Mouse (Mus musculus) bone marrow macrophage, adult 2 months (primary cell): ENCODE results near the gene Slc9a3r2. TPM values are rescaled to one million over a fixed set of nuclear protein-coding genes. Genes with fewer than 3 reads are reported as not detected.

Experiments used
- H3K27ac ChIP-seq: 2 replicates; pipeline ENCODE4 v1.5.1; 2012; ENCODE audit warnings: low read depth, low read length; ENCODE audit not compliant: insufficient read depth
- H3K4me1 ChIP-seq: 2 replicates; pipeline ENCODE4 v1.6.1; 2012; ENCODE audit warnings: low read length; ENCODE audit not compliant: control insufficient read depth, insufficient read depth
- H3K4me3 ChIP-seq: 2 replicates; pipeline ENCODE4 v1.5.1; 2012; ENCODE audit warnings: mild to moderate bottlenecking, low read length, moderate library complexity; ENCODE audit not compliant: insufficient read depth
- CTCF ChIP-seq: IDR thresholded peaks from 2 replicates; pipeline ENCODE4 v1.5.1; 2012; ENCODE audit warnings: low read depth, mild to moderate bottlenecking, low read length, moderate library complexity
- POLR2A ChIP-seq: IDR thresholded peaks from 2 replicates; pipeline ENCODE4 v1.6.1; 2012; ENCODE audit warnings: mild to moderate bottlenecking, low read depth, low read length, borderline replicate concordance
- polyA plus RNA-seq: library from polyadenylated mRNA; stranded (reverse); fragments of >200 nt; gene quantifications from 2 replicates; pipeline ENCODE4 v1.2.4, GENCODE M21; 2012; ENCODE audit not compliant: missing spikeins, insufficient read depth, insufficient read length

Slc9a3r2 gene
- polyA plus RNA-seq, 1 experiment: 0.98 TPM

DNA sequence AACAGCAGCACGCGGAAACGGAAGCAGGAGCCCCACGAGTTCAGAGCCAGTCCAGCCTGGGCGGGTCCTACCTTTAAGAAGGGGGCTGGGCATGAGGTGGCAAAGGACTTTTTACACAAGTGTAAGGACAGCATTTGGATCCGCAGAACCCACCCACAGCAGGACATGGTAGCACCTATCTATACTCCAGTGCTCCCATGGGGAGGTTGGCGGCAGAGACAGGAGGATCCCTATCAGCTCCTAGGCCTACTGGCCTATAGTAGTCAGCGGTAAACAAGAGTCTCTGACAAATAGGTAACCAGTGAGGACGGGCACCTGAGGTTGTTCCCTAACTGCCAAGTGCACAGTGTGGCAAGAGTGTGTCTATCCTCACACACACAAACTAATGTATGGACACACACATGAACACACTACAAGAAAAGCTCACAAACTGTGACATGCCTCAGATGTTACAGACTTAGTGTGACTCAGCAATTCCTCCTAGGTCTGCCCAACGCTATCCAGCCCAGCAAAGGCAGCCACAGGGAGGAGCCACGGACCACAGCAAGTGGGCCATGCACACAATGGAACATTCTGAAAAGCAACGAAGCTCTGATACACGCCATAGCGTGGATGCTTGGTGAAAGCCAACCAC lies 32.4 kb downstream of the Slc9a3r2 start:
- no peak overlapping the region for H3K4me3 ChIP-seq
- peaks cover 5% of the 10 kb centered on the region; the same call in 1 of the 2 replicates for H3K4me1 ChIP-seq

DNA sequence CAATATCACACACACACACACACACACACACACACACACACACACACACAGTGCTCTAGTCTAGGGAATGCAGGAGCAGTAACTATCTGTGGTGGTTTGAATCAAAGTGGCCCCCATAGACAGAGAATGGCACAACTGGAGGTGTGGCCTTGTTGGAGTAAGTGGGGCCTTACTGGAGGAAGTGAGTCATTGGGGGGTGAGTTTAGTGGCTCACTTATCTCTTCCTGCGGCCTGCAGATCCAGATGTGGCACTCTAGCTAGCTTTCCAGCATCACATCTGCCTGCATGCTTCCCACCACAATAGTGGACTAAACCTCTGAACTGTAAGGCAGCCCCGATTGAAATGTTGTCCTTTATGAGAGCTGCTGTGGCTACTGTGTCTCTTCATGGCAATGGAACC lies 39.4 kb downstream of the Slc9a3r2 start:
- TF ChIP-seq POLR2A (no peak), CTCF (no peak)
- Histone ChIP-seq H3K4me1 (peaks cover 10% of the 10 kb centered on the region), H3K4me3 (no peak overlapping the region), H3K27ac (no peak overlapping the region)

More for the DNA sequence above, 32.4 kb downstream of the Slc9a3r2 start:
- H3K27ac ChIP-seq: no peak overlapping the region
- TF ChIP-seq CTCF: no peak
- no peak for TF ChIP-seq POLR2A

DNA sequence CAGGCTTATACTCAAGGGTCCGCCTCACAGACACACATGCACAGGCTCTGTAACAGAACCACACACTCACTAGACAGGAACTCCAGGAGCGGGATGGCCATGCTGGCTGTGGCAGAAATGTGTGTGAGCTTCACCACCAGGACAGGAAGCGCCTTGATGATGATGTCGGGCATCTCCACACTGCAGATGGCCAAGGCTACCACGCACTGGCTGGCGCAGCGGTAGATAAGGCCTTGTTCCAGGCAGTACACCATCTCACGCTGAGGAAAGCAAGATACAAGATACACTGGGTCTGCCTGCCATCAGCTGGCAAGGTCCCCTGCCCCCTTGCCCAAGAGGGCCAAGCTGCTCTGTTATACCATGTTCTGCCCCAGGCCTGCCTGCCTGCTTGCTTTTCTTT lies 41.3 kb downstream of the Slc9a3r2 start:
- Histone ChIP-seq H3K4me1 (peaks cover 23% of the 10 kb centered on the region), H3K27ac (no peak overlapping the region), H3K4me3 (no peak overlapping the region)
- no peak for TF ChIP-seq CTCF
- TF ChIP-seq POLR2A: no peak

DNA sequence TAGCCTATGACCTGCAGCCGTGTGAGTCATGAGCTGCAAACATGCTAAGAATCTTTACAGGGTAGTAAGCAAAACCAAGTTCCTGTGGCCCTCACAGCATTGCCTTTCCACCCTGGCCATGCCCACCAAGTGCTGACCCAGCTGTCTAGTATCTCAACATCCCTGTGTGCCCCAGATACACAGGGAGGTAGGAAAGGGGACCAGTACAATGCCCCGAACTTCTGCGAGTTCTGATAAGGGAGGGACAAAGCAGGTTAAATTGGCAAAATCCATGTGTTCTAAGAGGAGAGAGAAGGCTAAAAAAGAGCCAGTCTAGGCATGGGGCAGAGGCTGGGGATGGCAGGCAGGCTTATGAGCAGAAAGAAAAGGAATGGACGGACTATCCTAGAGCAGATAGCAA lies 41.8 kb downstream of the Slc9a3r2 start:
- no peak overlapping the region for H3K4me3 ChIP-seq
- TF ChIP-seq CTCF (no peak), POLR2A (no peak)
- peaks cover 24% of the 10 kb centered on the region for H3K4me1 ChIP-seq
- H3K27ac ChIP-seq: no peak overlapping the region

DNA sequence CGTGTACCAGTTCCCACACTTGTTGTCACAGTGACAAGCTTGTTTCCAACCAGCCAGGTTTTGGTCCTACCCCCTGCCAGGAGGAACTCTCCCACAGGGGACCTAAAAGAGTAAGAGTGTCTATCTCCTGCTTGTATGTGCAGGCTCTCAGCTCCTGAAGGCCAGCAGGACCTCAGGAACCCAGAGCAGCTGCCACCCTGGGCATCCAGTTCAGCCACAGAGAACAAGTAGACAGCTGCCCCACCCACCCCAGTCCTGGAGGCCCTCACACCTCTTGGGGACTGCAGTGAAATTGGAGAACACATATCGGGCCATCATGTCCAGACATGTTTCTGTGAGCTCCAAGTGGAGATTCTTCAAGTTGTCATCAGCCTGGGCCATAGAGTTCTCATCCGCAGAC lies 45.6 kb downstream of the Slc9a3r2 start:
- Histone ChIP-seq H3K27ac (no peak overlapping the region), H3K4me1 (peaks cover 15% of the 10 kb centered on the region), H3K4me3 (no peak overlapping the region)
- TF ChIP-seq POLR2A: no peak
- TF ChIP-seq CTCF: no peak

DNA sequence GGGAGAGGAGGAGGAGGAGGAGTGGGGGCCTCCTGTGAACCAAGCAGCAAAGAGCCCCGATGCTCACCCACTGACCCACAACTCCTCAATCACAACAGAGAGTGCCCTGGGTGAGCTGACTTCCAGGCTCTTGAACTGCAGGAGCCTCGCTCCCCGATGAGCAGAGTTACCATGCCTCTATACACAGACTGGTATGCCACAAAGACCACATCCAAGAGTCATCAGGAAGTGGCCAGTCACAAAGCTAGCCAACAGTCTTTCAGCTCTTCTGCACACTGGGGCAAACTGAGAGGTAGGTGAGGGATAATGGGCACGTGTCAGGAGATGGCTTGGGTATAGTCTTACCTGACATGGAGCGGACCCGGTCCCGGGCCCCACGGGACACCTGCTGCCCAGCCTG lies 46.2 kb downstream of the Slc9a3r2 start:
- Histone ChIP-seq H3K4me1 (peaks cover 15% of the 10 kb centered on the region), H3K4me3 (no peak overlapping the region), H3K27ac (no peak overlapping the region)
- no peak for TF ChIP-seq CTCF

DNA sequence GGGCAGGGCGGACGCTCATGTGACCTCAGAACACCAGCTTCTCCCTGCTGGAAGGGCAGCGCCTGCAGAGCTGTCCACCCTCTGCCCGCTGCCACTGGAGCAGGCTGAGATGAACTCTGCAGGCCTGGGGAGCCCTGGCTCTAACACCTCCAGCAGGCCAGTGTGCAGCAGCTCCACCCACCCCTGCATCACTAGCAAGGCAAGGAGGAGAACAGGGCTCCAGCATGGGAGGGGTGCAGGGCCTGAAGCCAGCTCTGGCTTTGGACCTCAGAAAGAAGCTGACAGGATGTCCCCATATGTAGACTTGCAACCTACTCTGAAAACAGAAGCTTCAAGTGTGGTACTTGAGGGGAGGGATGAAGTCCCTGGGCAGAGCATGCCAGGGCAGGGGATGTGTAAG lies 49.6 kb downstream of the Slc9a3r2 start:
- Histone ChIP-seq H3K4me3 (no peak overlapping the region), H3K4me1 (peaks cover 15% of the 10 kb centered on the region), H3K27ac (no peak overlapping the region)
- TF ChIP-seq POLR2A (no peak), CTCF (no peak)

DNA sequence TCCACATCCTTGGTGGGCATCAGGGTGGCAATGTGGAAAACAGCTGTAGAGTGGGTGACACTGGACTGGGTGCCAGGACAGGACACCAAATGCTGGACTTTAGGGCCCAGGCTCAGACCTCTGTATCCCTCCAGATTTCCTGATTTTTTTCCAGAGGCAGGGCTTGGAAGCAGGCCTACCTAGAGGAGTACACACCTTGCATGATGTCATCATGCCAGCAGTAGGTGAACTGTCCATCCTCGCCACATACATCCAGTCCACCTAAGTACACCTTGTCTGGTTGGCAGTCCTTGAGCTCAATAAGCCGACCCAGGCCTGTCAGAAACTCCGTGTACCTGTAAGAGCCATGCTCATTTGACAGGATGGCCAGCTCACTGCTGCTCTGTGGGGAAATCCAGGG lies 52.1 kb downstream of the Slc9a3r2 start:
- Histone ChIP-seq H3K4me1 (no peaks in the 10 kb centered on the region), H3K4me3 (no peak overlapping the region), H3K27ac (no peak overlapping the region)
- TF ChIP-seq POLR2A: no peak

DNA sequence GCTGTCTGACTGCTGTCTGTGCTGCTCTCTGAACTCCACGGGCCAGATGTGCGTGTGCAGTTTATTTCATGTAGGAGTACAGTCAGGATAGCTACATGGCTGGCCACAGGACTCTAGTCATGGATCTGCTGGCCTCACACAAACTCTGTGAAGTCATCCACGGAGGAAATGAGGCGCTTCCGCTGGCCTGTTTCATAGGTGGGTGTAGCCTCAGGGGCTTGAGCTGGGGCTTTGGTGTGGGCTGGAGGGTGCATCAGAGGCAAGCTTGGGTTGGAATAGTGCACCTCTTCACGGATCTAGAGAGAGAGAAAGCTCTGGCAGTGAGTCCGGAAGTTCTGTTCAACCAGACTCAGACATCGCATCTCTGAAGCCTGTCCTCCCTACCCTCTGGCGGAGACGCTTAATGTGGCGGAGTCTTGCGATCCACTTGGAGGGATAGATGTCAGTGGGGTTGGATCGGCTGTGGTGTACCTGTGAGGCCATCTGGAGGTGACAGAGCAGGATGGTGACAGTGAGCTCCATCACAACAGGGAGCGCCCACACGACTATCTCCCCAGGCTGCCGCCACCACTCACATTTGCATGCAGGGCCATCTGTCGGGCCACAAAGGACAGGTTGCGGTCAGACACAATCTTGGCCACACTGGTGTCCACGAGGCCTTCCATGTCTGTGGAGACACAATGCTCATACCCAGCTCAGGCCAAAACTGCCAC lies 53.5 kb downstream of the Slc9a3r2 start:
- no peak overlapping the region for H3K27ac ChIP-seq
- no peaks in the 10 kb centered on the region for H3K4me1 ChIP-seq
- no peak for TF ChIP-seq CTCF
- no peak for TF ChIP-seq POLR2A
- no peak overlapping the region for H3K4me3 ChIP-seq

DNA sequence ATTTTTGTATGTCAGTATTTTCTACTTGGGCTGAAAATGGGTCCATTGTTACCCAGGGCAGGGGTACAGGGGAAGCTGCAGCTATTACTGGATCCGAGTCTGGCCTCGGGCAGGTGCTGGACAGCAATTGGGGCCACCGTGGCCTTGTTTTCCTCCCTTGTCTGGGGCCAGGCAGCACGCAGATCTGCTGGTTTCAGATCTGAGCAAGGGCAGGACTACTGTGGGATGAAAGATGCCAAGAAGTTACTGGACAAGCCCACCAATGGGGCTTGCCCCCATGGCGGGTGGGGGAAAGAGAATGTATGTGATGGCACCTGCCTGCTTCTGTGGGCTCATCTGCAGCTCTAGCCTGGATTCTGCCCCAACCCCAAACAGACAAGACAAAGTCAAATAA lies 54.1 kb downstream of the Slc9a3r2 start:
- Histone ChIP-seq H3K27ac (no peak overlapping the region), H3K4me3 (no peak overlapping the region), H3K4me1 (no peaks in the 10 kb centered on the region)
- TF ChIP-seq POLR2A (no peak), CTCF (no peak)
